Mouse (Mus musculus): ENCODE measurements around the gene Gng8. TPM values are rescaled to one million over a fixed set of nuclear protein-coding genes. Genes with fewer than 3 reads are reported as not detected.
A peak's percentile ranks its signal among the peaks of the same experiment; 100 is the strongest.

Gng8 gene
- 2.3 and 4.3 TPM in 2 replicates for polyA plus RNA-seq (2016; fragmentation: Nextera tagmentation; extraction: Ambion mirVana)

DNA sequence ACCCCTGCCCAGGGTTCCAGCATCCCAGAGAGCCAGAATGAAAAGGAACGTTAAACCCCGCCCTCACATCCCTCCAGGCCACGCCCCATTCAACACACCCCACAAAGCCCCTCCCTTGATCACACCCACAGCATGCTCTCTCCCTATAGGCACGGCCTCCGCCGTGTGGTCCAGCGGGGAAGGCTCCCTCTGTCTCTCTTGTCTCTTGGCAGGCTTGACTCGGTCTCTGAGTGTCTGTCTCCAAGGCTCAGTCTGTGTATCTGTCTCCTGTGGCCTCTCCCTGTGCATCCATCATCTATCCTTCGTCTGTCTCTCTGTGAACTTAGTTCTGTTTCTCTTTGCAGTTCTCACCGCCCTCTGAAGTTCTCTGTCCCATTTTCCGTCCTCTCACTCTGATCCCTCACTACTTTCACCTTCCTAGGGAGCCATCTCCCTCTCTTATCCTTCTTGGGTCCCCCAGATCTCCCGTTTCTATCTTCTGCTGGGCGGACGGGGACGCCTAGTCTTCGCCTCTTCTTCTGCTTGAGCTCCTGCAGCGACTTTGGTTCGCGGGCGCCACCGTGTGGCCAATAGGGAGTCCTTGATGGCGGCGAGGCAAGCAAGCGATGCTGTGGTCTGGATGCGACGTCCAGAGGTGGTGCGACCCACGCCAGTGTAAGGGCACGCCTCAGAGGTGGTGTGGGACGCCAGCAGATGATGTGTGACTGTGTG lies at the start of gene Gng8:
Gene Gng8, plus strand, starts transcription at position 146 of the 711 bp plus-strand sequence.
- Histone ChIP-seq H3K9ac (peak within 1 kb of the TSS; percentile 52; the same call in 1 of the 2 replicates), H3K27ac (ENCODE audit: poor library complexity, severe bottlenecking) (peak within 1 kb of the TSS; percentile 77), H3K9me3 (replicated peaks) (0 out of 2 replicates have a peak, but pooled peaks cover 5% of the 10 kb centered on the region), H3K4me1 (replicated peaks) (peaks cover 45% of the 10 kb centered on the region), H3K36me3 (peaks cover 24% of the 10 kb centered on the region), H3K4me2 (peak within 1 kb of the TSS; percentile 71), H3K27me3 (replicated peaks) (peaks cover 32% of the 10 kb centered on the region), H3K4me3 (peak within 1 kb of the TSS; percentile 35)
- under 1% methylated on average over 30 of the region's 30 CpGs for WGBS
- peak; percentile 83 for ATAC-seq (ENCODE audit: insufficient number of reproducible peaks, low FRiP score)

DNA sequence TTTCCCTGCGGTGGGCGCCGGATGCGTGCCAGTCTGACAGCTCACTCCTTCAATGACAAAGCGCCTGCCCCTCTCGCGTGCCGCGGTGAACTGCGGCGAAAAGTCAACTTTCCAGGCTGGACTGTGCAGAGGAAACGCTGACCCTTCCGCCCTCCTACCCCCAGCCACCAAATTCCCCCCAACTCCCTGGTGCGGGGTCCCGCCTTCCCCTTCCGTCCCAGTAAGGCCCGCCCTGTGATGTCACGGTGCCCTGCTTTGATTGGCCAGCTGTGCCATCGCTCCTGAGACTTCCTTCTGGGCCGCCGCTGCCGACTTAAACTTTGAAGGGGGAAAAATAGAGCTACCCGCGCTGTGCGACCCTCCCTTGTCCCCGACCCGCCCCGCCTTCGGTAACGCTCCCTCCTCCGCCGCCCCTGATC lies 48.9 kb upstream of the Gng8 start, which contains the start of gene Prkd2:
Gene Prkd2, plus strand, starts transcription at position 258 of the 419 bp plus-strand sequence.
- peaks cover 35% of the 10 kb centered on the region for H3K4me1 ChIP-seq (replicated peaks)
- H3K27me3 ChIP-seq (replicated peaks), result no peaks in the 10 kb centered on the region
- peak; percentile 82 for ATAC-seq (ENCODE audit: insufficient number of reproducible peaks, low FRiP score)
- H3K9ac ChIP-seq, result peak within 1 kb of the TSS; percentile 94
- H3K27ac ChIP-seq (ENCODE audit: poor library complexity, severe bottlenecking), result peak within 1 kb of the TSS; percentile 87
- H3K4me3 ChIP-seq, result peak within 1 kb of the TSS; percentile 70
- H3K9me3 ChIP-seq (replicated peaks), result no peaks in the 10 kb centered on the region
- 0% methylated on average over 32 of the region's 32 CpGs for WGBS
- H3K36me3 ChIP-seq, result peaks cover 53% of the 10 kb centered on the region
- peak within 1 kb of the TSS; percentile 98 for H3K4me2 ChIP-seq

DNA sequence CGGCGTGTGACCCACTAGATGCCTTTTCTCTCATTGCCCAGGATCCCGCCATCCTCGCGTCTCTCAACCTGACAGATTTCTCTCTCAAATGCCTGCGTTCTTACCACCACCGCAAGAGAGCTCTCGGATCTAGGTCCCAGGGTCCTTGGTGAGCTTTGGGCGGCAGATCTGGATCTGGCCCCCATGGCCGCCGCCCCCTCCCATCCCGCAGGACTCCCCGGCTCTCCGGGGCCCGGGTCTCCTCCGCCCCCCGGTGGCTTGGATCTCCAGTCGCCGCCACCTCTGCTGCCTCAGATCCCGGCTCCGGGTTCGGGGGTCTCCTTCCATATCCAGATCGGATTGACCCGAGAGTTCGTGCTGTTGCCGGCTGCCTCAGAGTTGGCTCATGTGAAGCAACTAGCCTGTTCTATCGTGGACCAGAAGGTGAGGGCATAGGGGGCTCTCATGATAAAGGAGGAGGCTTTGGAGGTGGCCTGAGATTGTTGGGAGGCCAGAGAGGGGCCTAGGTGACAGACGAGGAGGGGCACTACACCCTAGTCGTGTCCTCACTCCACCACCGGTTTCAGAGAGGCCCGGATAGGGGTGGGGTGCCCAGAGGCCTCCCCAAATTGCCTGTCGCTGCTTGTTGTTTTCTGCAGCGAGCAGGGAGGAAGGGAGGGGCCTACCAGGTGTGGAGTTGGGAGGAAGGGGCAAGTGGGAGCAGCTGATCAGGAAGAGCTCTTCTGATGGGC lies 48.0 kb upstream of the Gng8 start:
- Histone ChIP-seq H3K27me3 (replicated peaks) (no peaks in the 10 kb centered on the region), H3K36me3 (peaks cover 47% of the 10 kb centered on the region), H3K4me2 (peak overlapping the region; percentile 98), H3K27ac (ENCODE audit: poor library complexity, severe bottlenecking) (peak overlapping the region; percentile 87), H3K9me3 (replicated peaks) (no peaks in the 10 kb centered on the region), H3K4me3 (peak overlapping the region; percentile 70), H3K4me1 (replicated peaks) (peaks cover 35% of the 10 kb centered on the region), H3K9ac (peak overlapping the region; percentile 94)
- under 1% methylated on average over 32 of the region's 33 CpGs for WGBS
- no peak for ATAC-seq (ENCODE audit: insufficient number of reproducible peaks, low FRiP score)

- no peak for ATAC-seq (ENCODE audit: insufficient number of reproducible peaks, low FRiP score)
These were observed 46.9 kb upstream of the Gng8 start for GRCm38 (mm10) chr7:16844696-16845071.

DNA sequence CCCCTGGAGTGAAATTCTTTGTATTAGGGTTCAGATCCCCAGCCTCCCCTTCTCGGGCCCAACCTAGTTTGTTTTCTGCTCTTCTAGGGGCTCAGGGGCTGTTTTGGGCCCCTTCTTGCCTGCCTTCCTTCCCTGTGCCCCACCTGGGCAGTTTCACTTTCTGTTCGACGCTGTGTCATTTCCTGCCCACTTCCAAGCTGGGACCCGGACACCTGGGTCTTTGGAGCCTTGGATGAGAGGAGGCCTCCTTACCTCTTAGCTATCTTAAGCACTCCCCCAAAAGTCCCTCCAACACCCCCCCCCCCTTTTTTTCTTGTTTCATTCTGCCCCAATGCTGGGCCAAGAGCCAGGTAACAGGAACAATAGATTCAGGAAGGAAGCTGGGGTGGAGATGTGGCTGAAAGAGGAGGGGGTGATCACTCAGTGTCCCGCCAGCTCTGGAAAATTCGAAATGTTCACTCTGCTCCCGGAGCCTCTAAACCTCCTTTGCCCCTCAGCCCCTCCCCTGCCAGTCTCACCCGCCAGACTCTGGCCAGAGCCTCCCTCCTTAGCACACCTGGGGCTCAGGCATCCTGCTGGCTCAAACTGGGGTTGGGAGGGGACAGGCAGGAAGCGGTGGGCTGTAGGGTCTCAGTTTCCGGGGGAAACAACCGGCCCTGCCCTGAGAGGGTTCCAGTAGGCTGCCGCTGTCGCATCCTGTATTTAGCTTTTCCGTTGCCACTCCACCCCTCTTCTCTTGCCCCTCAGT lies 46.3 kb upstream of the Gng8 start:
- peaks cover 35% of the 10 kb centered on the region for H3K4me1 ChIP-seq (replicated peaks)
- H3K27ac ChIP-seq (ENCODE audit: poor library complexity, severe bottlenecking), result peak overlapping the region; percentile 87
- H3K9me3 ChIP-seq (replicated peaks), result no peaks in the 10 kb centered on the region
- no peak; the same call in 1 of the 2 replicates for ATAC-seq (ENCODE audit: insufficient number of reproducible peaks, low FRiP score)
- 31% methylated on average over 14 of the region's 14 CpGs for WGBS
- peak overlapping the region; percentile 98 for H3K4me2 ChIP-seq
- H3K9ac ChIP-seq, result peak overlapping the region; percentile 64
- no peaks in the 10 kb centered on the region for H3K27me3 ChIP-seq (replicated peaks)
- H3K4me3 ChIP-seq, result peak overlapping the region; percentile 70
- peaks cover 47% of the 10 kb centered on the region for H3K36me3 ChIP-seq

More at GRCm38 (mm10) chr7:16844696-16845071, 46.9 kb upstream of the Gng8 start:
- peaks cover 35% of the 10 kb centered on the region for H3K4me1 ChIP-seq (replicated peaks)
- WGBS, result 46% methylated on average over 3 of the region's 3 CpGs
- no peaks in the 10 kb centered on the region for H3K27me3 ChIP-seq (replicated peaks)
- H3K9me3 ChIP-seq (replicated peaks), result no peaks in the 10 kb centered on the region
- peak overlapping the region; percentile 87 for H3K27ac ChIP-seq (ENCODE audit: poor library complexity, severe bottlenecking)
- H3K9ac ChIP-seq, result peak overlapping the region; percentile 64
- H3K4me3 ChIP-seq, result peak overlapping the region; percentile 70
- H3K36me3 ChIP-seq, result peaks cover 47% of the 10 kb centered on the region
- peak overlapping the region; percentile 98 for H3K4me2 ChIP-seq

DNA sequence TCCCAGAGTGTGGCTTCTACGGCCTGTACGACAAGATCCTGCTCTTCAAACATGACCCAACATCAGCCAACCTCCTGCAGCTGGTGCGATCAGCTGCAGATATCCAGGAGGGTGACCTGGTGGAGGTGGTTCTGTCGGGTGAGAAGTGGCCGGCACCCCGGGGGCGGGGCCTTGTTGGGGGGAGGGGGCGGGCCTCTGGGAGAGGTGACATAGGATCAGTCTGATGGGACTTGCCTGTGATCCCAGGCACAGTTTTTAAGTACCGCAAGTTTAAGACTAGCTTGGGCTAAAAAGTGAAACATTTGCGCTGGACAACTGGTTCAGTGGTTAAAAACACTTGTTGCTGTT lies 45.8 kb upstream of the Gng8 start:
- ATAC-seq (ENCODE audit: insufficient number of reproducible peaks, low FRiP score), result no peak
- Histone ChIP-seq H3K4me1 (replicated peaks) (peaks cover 35% of the 10 kb centered on the region), H3K9ac (peak overlapping the region; percentile 64; the same call in 1 of the 2 replicates), H3K36me3 (peaks cover 47% of the 10 kb centered on the region), H3K4me2 (peak overlapping the region; percentile 98), H3K27ac (ENCODE audit: poor library complexity, severe bottlenecking) (peak overlapping the region; percentile 87), H3K27me3 (replicated peaks) (no peaks in the 10 kb centered on the region), H3K9me3 (replicated peaks) (no peaks in the 10 kb centered on the region), H3K4me3 (peak overlapping the region; percentile 70)
- WGBS, result 32% methylated on average over 10 of the region's 10 CpGs

GRCm38 (mm10) chr7:16846775-16847174 lies 44.8 kb upstream of the Gng8 start:
- no peak overlapping the region for H3K4me2 ChIP-seq
- ATAC-seq (ENCODE audit: insufficient number of reproducible peaks, low FRiP score), result no peak
- no peak overlapping the region for H3K4me3 ChIP-seq
- H3K9me3 ChIP-seq (replicated peaks), result no peaks in the 10 kb centered on the region
- H3K9ac ChIP-seq, result no peak overlapping the region
- H3K27me3 ChIP-seq (replicated peaks), result no peaks in the 10 kb centered on the region
- no peak overlapping the region for H3K27ac ChIP-seq (ENCODE audit: poor library complexity, severe bottlenecking)
- peaks cover 47% of the 10 kb centered on the region for H3K36me3 ChIP-seq
- WGBS, result 93% methylated on average over 5 of the region's 5 CpGs
- H3K4me1 ChIP-seq (replicated peaks), result peaks cover 27% of the 10 kb centered on the region

- WGBS, result 79% methylated on average over 19 of the region's 19 CpGs
- Histone ChIP-seq H3K9ac (no peak overlapping the region), H3K4me3 (no peak overlapping the region), H3K27me3 (replicated peaks) (no peaks in the 10 kb centered on the region), H3K4me2 (no peak overlapping the region), H3K27ac (ENCODE audit: poor library complexity, severe bottlenecking) (no peak overlapping the region), H3K4me1 (replicated peaks) (peaks cover 21% of the 10 kb centered on the region), H3K36me3 (peaks cover 52% of the 10 kb centered on the region), H3K9me3 (replicated peaks) (no peaks in the 10 kb centered on the region)
- ATAC-seq (ENCODE audit: insufficient number of reproducible peaks, low FRiP score), result no peak
These were observed 44.1 kb upstream of the Gng8 start for GRCm38 (mm10) chr7:16847507-16847906.

DNA sequence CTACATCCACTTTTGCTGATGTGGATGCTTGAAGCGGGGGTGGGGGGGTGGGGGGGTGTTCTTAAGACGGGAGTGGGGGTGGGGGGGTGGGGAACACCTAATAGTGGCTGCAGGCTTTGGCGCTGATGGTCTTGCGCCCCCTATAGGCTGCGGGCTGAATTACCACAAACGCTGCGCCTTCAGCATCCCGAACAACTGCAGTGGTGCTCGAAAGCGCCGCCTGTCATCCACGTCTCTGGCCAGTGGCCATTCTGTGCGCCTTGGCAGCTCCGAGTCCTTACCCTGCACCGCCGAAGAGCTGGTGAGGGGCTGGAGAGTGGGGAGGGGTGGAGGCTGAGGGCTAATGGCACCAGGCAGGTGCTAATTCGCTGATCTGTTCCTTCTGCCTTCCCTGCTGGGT lies 43.0 kb upstream of the Gng8 start:
- 33% methylated on average over 17 of the region's 17 CpGs for WGBS
- no peak for ATAC-seq (ENCODE audit: insufficient number of reproducible peaks, low FRiP score)

GRCm38 (mm10) chr7:16851636-16852035 lies 40.0 kb upstream of the Gng8 start:
- Histone ChIP-seq H3K4me2 (no peak overlapping the region), H3K9ac (no peak overlapping the region), H3K9me3 (replicated peaks) (no peaks in the 10 kb centered on the region), H3K4me1 (replicated peaks) (no peaks in the 10 kb centered on the region), H3K4me3 (no peak overlapping the region), H3K27me3 (replicated peaks) (no peaks in the 10 kb centered on the region), H3K27ac (ENCODE audit: poor library complexity, severe bottlenecking) (no peak overlapping the region), H3K36me3 (peaks cover 86% of the 10 kb centered on the region)
- WGBS, result 86% methylated on average over 4 of the region's 4 CpGs
- ATAC-seq (ENCODE audit: insufficient number of reproducible peaks, low FRiP score), result no peak

More for the DNA sequence above, 43.0 kb upstream of the Gng8 start:
- no peaks in the 10 kb centered on the region for H3K9me3 ChIP-seq (replicated peaks)
- H3K4me3 ChIP-seq, result no peak overlapping the region
- no peak overlapping the region for H3K9ac ChIP-seq
- H3K27me3 ChIP-seq (replicated peaks), result no peaks in the 10 kb centered on the region
- no peak overlapping the region for H3K27ac ChIP-seq (ENCODE audit: poor library complexity, severe bottlenecking)
- H3K36me3 ChIP-seq, result peaks cover 61% of the 10 kb centered on the region
- H3K4me1 ChIP-seq (replicated peaks), result peaks cover 20% of the 10 kb centered on the region
- no peak overlapping the region for H3K4me2 ChIP-seq

Data from heart, embryonic 12.5 days (tissue).